Mouse (Mus musculus) kidney, adult 2 months (tissue): Measurements from ENCODE around the gene 1110032A03Rik.

Experiments
- CTCF ChIP-seq: fragments of 200-500 bp; conservative IDR thresholded peaks from 2 replicates; pipeline ENCODE4 v1.5.1; 2011; ENCODE audit warnings: low read depth, mild to moderate bottlenecking, control low read depth, low read length, moderate library complexity, mixed read lengths; ENCODE audit not compliant: insufficient read depth, insufficient read length
- POLR2A ChIP-seq: fragments of 200-500 bp; IDR thresholded peaks from one replicate; pipeline ENCODE4 v1.6.1; 2011; ENCODE audit warnings: low read depth, low read length, control low read depth

DNA sequence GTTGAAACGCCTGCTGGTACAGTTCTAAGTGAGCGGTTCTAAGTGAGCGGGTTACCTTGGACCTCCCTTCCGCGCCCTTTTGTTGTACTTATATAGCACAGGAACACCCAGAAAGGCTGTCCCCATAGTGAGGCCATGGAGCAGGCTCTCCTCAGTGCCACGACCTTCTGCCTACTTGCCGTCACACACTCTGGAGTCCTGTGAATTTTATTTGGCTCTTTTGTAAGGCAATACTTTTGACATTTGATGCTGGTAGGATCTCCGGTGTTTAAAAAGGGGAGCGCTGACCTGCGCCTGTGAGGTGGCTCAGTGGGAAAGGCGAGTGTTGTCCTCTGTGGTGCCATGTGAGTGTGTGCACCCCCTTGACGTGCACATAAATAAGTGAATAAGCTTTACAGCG lies 33.8 kb upstream of the 1110032A03Rik start:
- TF ChIP-seq CTCF (no peak), POLR2A (no peak)
